Mouse (Mus musculus) T-cell, adult 66 days (primary cell): ENCODE results near the gene Mgat4e. TPM values are rescaled to one million over a fixed set of nuclear protein-coding genes. Genes with fewer than 3 reads are reported as not detected.

Experiments
- total RNA-seq, 2 experiments: library from RNA; stranded (reverse); gene quantifications; 3 replicates in 1 of 2; 4 replicates in 1 of 2; pipeline ENCODE4 v1.2.4; 2023

The Mgat4e gene
- total RNA-seq = not detected

DNA sequence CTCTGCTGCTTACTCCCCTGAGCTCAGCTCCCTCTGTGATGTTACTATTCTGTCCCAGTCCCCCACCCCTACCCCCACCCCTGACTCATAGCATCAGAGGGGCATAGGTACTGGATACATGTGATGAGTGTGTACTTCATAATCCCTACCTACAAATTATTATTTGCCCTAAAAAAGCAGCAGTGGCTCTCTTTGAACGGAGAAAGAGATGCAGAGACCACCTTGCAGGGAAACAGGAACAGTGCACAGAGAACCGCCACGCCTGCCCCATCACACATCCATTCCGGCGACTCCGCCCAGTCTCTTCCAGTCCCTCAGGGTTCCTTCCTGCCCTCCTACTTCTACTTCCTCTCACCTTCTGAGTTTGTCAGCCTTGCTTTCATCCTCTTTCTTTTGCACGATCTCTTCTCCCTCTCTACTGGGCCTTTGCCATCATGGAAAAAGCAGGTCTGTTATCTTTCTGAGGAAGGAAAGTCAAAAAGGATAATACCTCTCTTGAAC lies at the start of gene Mgat4e:
Mgat4e (minus strand) TSS at position 51 of the 501 bp plus-strand sequence.

DNA sequence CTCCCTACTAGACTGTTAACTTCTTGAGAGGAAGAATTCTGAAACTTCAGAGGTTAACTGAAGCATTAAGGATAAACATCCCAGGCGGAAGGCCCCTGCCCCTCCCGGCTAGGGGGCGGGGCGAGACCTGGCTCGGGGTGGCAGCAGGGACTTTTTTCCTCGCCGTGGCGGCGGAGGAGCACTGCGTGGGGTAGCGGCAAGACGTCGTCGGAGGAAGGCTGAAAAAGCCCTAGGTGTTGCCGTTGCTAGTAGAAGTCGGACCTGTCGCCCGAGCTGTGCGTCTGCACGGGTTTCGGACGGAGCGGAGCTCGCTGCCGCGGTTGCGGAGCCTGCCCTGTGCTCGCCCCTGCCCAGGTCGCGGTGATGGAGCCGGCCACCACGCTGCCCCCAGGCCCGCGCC lies 10.5 kb upstream of the Mgat4e start, which contains the start of gene Kdm5b:
Kdm5b (plus strand) TSS at position 196 of the 400 bp plus-strand sequence.

DNA sequence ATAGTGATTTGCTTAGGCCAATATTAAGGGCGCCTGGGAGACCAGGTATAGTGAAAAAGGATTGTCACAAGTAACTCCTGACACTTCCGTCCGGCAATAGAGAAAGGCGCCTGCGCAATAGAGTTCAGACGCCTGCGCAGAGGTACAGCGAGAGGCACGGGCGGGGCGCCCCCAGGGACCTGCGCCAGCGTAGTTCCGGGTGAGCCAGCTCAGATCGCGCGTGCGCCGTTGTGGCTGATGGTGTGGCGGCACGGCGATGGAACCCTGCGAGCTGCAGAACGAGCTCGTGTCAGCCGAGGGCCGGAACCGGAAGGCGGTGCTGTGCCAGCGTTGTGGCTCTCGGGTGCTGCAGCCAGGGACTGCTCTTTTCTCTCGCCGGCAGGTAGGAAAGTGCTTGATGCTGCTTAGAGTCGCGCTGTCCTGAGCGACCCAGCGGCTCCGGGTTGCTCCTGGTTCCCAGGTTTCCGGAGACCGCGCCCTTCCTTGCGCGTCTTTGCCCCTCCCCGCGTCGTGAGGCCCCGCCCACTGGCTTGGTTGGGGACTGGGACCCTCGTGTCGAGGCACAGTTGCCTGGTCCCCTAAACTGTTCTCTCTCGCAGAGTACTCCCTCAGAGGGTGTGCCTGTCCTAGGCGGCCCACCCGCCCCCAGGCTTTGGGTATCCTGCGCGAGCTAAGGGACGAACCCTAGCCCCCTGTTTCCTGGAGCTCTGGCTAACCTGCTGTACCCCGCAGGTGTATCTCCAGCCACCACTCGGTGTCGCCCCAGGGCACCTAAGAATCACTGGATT lies 54.9 kb downstream of the Mgat4e start, which contains the start of gene Rabif:
Rabif (plus strand) TSS at position 221 of the 788 bp plus-strand sequence.

Other genes starting within 250 kb of the Mgat4e start
- gene Ppfia4, start 216.8 kb downstream of the Mgat4e start, total RNA-seq = 1 to 10 TPM in 1 of 2 experiments, under 1 TPM in 1; 0.95 to 1.1 TPM
- 10 to 100 TPM; 68.8 to 73.0 TPM for gene Tmem183a, start 187.7 kb downstream of the Mgat4e start, total RNA-seq
- gene 4933406M09Rik, start 163.7 kb downstream of the Mgat4e start, total RNA-seq = not detected
- 10 to 100 TPM; 12.5 to 14.6 TPM for gene Cyb5r1, start 144.1 kb downstream of the Mgat4e start, total RNA-seq
- 10 to 100 TPM; 72.0 to 74.4 TPM for gene Adipor1, start 134.3 kb downstream of the Mgat4e start, total RNA-seq
- gene Klhl12, start 94.2 kb downstream of the Mgat4e start, total RNA-seq = 10 to 100 TPM; 38.6 to 43.2 TPM
- gene Rabif, start 55.0 kb downstream of the Mgat4e start, total RNA-seq = 10 to 100 TPM; 29.0 to 32.3 TPM
- gene Kdm5b, start 10.5 kb upstream of the Mgat4e start, total RNA-seq = 10 to 100 TPM; 63.5 to 66.2 TPM
- gene Syt2, start 97.0 kb upstream of the Mgat4e start, total RNA-seq = not detected